Mouse (Mus musculus): ENCODE measurements around the gene Pxdn. TPM values are rescaled to one million over a fixed set of nuclear protein-coding genes. Genes with fewer than 3 reads are reported as not detected.

Pxdn gene
- total and polyA plus RNA-seq, 3 experiments = 28.7 to 69.4 (median 41.0) TPM

- 22% methylated on average over 4 of the region's 4 CpGs for WGBS
- intact Hi-C loops (cut with DNase I) = loop anchor here (1.0 to 10.0 kb wide), 4 partner anchors 77 to 528 kb away; no protein-coding TSS in a partner anchor
- Histone ChIP-seq H3K79me2 (replicated peaks; ENCODE audit: control insufficient read depth, insufficient read depth, low read length) (no peaks in the 10 kb centered on the region), H3K4me3 (no peak overlapping the region), H3K4me1 (ENCODE audit: control insufficient read depth, insufficient read depth, low read length) (no peaks in the 10 kb centered on the region), H3K36me3 (ENCODE audit: control insufficient read depth, insufficient read depth, low read length) (no peaks in the 10 kb centered on the region), H3K9ac (ENCODE audit: low read depth, low read length) (no peak overlapping the region), H3K27ac (no peak overlapping the region), H3K27me3 (ENCODE audit: control insufficient read depth, insufficient read depth, low read length) (0 out of 2 replicates have a peak, but pooled peaks cover 1% of the 10 kb centered on the region)
- TF ChIP-seq CTCF (IDR thresholded peaks at IDR 0.05) (peak; percentile 92), EP300 (IDR thresholded peaks at IDR 0.05; ENCODE audit: insufficient read depth, low read depth, low read length) (no peak)
- DNase-seq = peak; percentile 23 to 50
These were observed 112.8 kb downstream of the Pxdn start for GRCm38 (mm10) chr12:30050235-30050634.

GRCm38 (mm10) chr12:30054761-30055540 is 117.5 kb downstream of the Pxdn start:
- Histone ChIP-seq H3K9ac (ENCODE audit: low read depth, low read length) (no peak overlapping the region), H3K4me1 (ENCODE audit: control insufficient read depth, insufficient read depth, low read length) (no peaks in the 10 kb centered on the region; the same call in 1 of the 2 replicates), H3K79me2 (replicated peaks; ENCODE audit: control insufficient read depth, insufficient read depth, low read length) (no peaks in the 10 kb centered on the region), H3K36me3 (ENCODE audit: control insufficient read depth, insufficient read depth, low read length) (no peaks in the 10 kb centered on the region), H3K27ac (no peak overlapping the region), H3K27me3 (ENCODE audit: control insufficient read depth, insufficient read depth, low read length) (no peaks in the 10 kb centered on the region), H3K4me3 (no peak overlapping the region)
- 80% methylated on average over 11 of the region's 11 CpGs for WGBS
- no peak for DNase-seq
- TF ChIP-seq CTCF (IDR thresholded peaks at IDR 0.05) = no peak
- no peak for TF ChIP-seq POLR2A (IDR thresholded peaks at IDR 0.05; ENCODE audit: insufficient read depth, low read depth, low read length)
- TF ChIP-seq EP300 (IDR thresholded peaks at IDR 0.05; ENCODE audit: insufficient read depth, low read depth, low read length) = no peak
- intact Hi-C loops (cut with DNase I) = loop anchor here (5.0 to 10.0 kb wide), 2 partner anchors 72 to 150 kb away; no protein-coding TSS in a partner anchor

- WGBS = 54% methylated on average over 6 of the region's 6 CpGs
- no peak overlapping the region for H3K4me3 ChIP-seq
- no peaks in the 10 kb centered on the region for H3K27me3 ChIP-seq (ENCODE audit: control insufficient read depth, insufficient read depth, low read length)
- no peak for DNase-seq
- H3K27ac ChIP-seq = no peak overlapping the region
- H3K79me2 ChIP-seq (replicated peaks; ENCODE audit: control insufficient read depth, insufficient read depth, low read length) = no peaks in the 10 kb centered on the region
- TF ChIP-seq EP300 (IDR thresholded peaks at IDR 0.05; ENCODE audit: insufficient read depth, low read depth, low read length) (no peak), CTCF (IDR thresholded peaks at IDR 0.05) (no peak), POLR2A (IDR thresholded peaks at IDR 0.05; ENCODE audit: insufficient read depth, low read depth, low read length) (no peak)
- no peaks in the 10 kb centered on the region; the same call in 1 of the 2 replicates for H3K4me1 ChIP-seq (ENCODE audit: control insufficient read depth, insufficient read depth, low read length)
- no peak overlapping the region for H3K9ac ChIP-seq (ENCODE audit: low read depth, low read length)
- no peaks in the 10 kb centered on the region for H3K36me3 ChIP-seq (ENCODE audit: control insufficient read depth, insufficient read depth, low read length)
- intact Hi-C loops (cut with DNase I) = loop anchor here (10.0 kb wide), 1 partner anchor 147 kb away; no protein-coding TSS in a partner anchor
These were observed 120.6 kb downstream of the Pxdn start for GRCm38 (mm10) chr12:30058044-30058443.

GRCm38 (mm10) chr12:30061503-30062117 is 124.2 kb downstream of the Pxdn start:
- Histone ChIP-seq H3K27ac (no peak overlapping the region), H3K4me1 (ENCODE audit: control insufficient read depth, insufficient read depth, low read length) (no peaks in the 10 kb centered on the region; the same call in 1 of the 2 replicates), H3K4me3 (no peak overlapping the region), H3K79me2 (replicated peaks; ENCODE audit: control insufficient read depth, insufficient read depth, low read length) (no peaks in the 10 kb centered on the region), H3K9ac (ENCODE audit: low read depth, low read length) (no peak overlapping the region), H3K36me3 (ENCODE audit: control insufficient read depth, insufficient read depth, low read length) (no peaks in the 10 kb centered on the region), H3K27me3 (ENCODE audit: control insufficient read depth, insufficient read depth, low read length) (no peaks in the 10 kb centered on the region)
- DNase-seq = no peak
- WGBS = 11% methylated on average over 1 of the region's 1 CpGs
- intact Hi-C loops (cut with DNase I) = no loop called here
- TF ChIP-seq POLR2A (IDR thresholded peaks at IDR 0.05; ENCODE audit: insufficient read depth, low read depth, low read length) = no peak
- TF ChIP-seq EP300 (IDR thresholded peaks at IDR 0.05; ENCODE audit: insufficient read depth, low read depth, low read length) = no peak
- TF ChIP-seq CTCF (IDR thresholded peaks at IDR 0.05) = no peak

GRCm38 (mm10) chr12:30062118-30062505 is 124.7 kb downstream of the Pxdn start:
- H3K36me3 ChIP-seq (ENCODE audit: control insufficient read depth, insufficient read depth, low read length) = no peaks in the 10 kb centered on the region
- H3K79me2 ChIP-seq (replicated peaks; ENCODE audit: control insufficient read depth, insufficient read depth, low read length) = no peaks in the 10 kb centered on the region
- WGBS = 52% methylated on average over 6 of the region's 6 CpGs
- H3K4me3 ChIP-seq = no peak overlapping the region
- no peaks in the 10 kb centered on the region for H3K27me3 ChIP-seq (ENCODE audit: control insufficient read depth, insufficient read depth, low read length)
- no peaks in the 10 kb centered on the region; the same call in 1 of the 2 replicates for H3K4me1 ChIP-seq (ENCODE audit: control insufficient read depth, insufficient read depth, low read length)
- H3K9ac ChIP-seq (ENCODE audit: low read depth, low read length) = no peak overlapping the region
- intact Hi-C loops (cut with DNase I) = no loop called here
- no peak for TF ChIP-seq EP300 (IDR thresholded peaks at IDR 0.05; ENCODE audit: insufficient read depth, low read depth, low read length)
- no peak overlapping the region for H3K27ac ChIP-seq
- no peak for DNase-seq

Other genes with a start within 250 kb of the Pxdn start
- gene Tpo, start 195.0 kb downstream of the Pxdn start, total RNA-seq (2021) = not detected
- not detected in 2 replicates for gene Tpo, start 195.0 kb downstream of the Pxdn start, polyA plus RNA-seq (2012; rRNA removed)

Data from heart, adult 2 months (tissue).